Mouse (Mus musculus) urinary bladder, postnatal 14 days (tissue): ENCODE data around the gene Zc3h4.
A peak's percentile ranks its signal among the peaks of the same experiment; 100 is the strongest.

Source experiments
- DNase-seq: peaks from one replicate; pipeline ENCODE4 v3.0.0; 2021; ENCODE audit warnings: low spot score

The Zc3h4 gene

GRCm38 (mm10) chr7:16433352-16433971, 32.8 kb downstream of the Zc3h4 start:
- DNase-seq, result no peak

DNA sequence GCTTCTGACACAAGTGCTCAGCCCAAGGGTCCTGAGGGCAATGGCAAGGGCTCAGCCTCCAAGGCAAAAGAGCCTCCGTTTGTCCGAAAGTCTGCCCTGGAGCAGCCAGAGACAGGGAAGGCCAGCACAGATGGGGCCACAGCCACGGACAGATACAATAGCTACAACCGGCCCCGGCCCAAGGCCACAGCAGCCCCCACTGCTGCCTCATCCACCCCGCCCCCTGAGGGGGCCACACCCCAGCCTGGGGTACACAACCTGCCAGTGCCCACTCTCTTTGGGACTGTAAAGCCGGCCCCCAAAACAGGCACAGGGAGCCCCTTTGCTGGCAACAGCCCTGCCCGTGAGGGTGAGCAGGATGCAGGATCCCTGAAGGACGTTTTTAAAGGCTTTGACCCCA, 34.4 kb downstream of the Zc3h4 start:
- DNase-seq, result no peak

DNA sequence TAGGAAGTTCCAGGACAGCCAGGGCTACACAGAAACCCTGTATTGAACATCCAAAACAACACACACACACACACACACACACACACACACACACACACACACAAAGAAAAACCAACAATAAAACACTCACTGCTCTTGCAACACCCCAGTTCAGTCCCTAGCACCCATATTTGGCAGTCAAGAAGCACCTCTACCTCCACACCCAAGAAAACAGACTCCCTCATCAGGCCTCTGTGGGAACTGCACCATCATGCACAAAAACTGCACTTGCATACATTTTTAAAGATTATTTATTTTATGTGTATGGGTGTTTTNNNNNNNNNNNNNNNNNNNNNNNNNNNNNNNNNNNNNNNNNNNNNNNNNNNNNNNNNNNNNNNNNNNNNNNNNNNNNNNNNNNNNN, 40.5 kb downstream of the Zc3h4 start:
- no peak for DNase-seq

- DNase-seq, result no peak
Observed at GRCm38 (mm10) chr7:16451656-16452055, 50.9 kb downstream of the Zc3h4 start.

GRCm38 (mm10) chr7:16452587-16453073, 51.9 kb downstream of the Zc3h4 start, which contains the start of gene Tmem160:
TSS of gene Tmem160 (plus strand) at chr7:16452779.
- DNase-seq, result peak; percentile 90

GRCm38 (mm10) chr7:16453118-16453711, 52.5 kb downstream of the Zc3h4 start:
- peak; percentile 34 for DNase-seq

- DNase-seq, result no peak
Observed at GRCm38 (mm10) chr7:16455016-16455415, 54.3 kb downstream of the Zc3h4 start.

GRCm38 (mm10) chr7:16456289-16456688, 55.6 kb downstream of the Zc3h4 start:
- DNase-seq, result no peak

DNA sequence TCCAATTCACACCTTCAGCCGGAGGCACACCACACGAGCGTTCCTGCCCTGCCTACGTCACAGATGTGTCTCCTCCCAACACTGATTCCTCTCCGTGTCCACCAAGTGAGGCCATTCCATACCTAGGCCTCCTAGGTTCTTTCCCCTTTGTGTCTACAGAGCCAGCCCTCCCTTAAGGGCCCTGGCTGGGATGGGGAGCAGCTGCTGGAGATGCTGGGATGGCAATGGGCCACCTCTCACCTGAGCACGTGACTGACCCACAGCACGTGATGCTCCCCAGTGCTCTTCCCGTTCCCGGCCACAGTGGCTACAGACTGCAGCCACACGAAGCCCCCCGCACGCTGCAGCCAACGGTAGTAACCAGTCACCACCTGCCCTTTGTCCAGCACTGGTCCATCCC, 59.9 kb downstream of the Zc3h4 start:
- no peak for DNase-seq

DNA sequence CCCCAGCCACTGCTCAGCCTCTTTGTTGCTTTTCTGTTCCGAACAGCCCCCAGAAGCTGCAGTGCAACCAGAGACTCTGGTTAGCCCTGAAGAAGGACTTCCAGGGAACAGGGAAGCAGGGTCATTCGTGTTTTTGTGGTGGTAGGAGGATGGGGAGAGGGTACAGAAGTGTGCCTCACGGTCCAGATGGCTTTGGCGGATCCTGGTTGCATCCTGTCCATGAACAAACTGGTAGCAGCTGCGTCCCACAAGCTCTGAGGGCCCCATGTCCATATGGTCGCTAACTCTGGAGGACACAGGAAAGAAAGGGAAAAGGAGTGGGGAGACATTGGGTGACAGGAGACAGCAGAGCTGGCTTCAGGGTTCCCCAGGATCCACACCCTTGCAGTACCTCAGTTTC, 60.4 kb downstream of the Zc3h4 start:
- DNase-seq, result no peak

DNA sequence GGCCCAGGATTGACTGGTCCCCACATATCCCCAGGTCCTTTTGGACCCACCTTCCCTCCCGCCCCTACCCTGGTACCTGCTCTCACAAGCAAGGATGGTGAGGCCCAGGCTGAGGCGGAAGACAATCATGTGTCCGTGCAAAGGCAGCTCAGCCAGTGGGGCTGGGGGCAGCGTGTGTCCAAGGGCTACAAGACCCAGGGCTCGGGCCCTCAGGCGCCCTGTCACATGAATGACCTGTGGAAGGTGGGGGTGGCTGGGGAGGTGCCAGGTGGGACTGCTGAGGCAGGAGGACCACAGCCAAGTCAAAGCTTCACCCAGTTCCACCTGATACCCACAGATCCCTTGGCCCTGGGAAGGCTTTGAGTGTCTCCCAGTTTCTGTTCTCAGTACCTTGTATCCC, 61.0 kb downstream of the Zc3h4 start:
- no peak for DNase-seq

DNA sequence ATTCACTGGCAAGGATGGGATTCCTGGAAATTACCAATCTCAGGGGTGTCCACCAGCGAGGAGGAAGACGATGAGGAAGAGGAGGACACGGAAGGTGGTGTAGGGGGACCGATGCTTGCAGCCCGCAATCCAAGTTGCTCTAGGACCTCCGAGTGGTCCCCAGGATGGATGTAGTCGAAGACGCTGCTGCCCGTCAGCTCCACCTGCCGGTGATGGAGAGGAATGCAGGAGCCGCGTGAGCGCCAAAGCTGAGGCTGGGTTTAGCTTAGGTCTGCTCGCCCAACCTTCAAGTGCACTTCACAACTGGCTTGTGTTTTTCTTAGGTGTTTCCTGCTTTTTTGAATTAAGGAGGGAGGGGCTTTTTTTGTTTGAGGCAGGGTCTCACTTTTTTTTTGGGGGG, 62.5 kb downstream of the Zc3h4 start:
- peak; percentile 85 for DNase-seq

GRCm38 (mm10) chr7:16465160-16465559, 64.5 kb downstream of the Zc3h4 start:
- DNase-seq, result peak; percentile 82

GRCm38 (mm10) chr7:16465568-16465967, 64.9 kb downstream of the Zc3h4 start:
- DNase-seq, result no peak

DNA sequence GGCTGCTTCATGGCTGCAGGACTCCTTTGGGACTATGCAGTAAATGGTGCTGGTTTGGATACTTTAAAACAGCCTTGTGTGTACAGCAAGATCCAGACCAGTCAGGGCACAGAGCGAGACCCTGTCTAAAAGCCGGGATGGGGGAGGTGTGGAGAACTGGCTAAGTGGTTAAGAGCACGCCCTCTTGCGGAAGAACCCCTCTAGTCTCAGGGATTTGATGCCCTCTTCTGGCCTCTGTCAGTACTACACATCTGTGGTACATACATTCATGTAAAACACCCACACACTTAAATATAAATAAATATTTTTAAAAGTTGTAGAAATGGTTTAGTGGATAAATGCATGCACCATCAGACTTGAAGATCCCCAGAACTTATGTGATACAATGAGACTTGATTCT, 65.9 kb downstream of the Zc3h4 start:
- DNase-seq, result no peak

GRCm38 (mm10) chr7:16468115-16468514, 67.4 kb downstream of the Zc3h4 start:
- DNase-seq, result no peak

GRCm38 (mm10) chr7:16471549-16471948, 70.8 kb downstream of the Zc3h4 start:
- DNase-seq, result no peak

DNA sequence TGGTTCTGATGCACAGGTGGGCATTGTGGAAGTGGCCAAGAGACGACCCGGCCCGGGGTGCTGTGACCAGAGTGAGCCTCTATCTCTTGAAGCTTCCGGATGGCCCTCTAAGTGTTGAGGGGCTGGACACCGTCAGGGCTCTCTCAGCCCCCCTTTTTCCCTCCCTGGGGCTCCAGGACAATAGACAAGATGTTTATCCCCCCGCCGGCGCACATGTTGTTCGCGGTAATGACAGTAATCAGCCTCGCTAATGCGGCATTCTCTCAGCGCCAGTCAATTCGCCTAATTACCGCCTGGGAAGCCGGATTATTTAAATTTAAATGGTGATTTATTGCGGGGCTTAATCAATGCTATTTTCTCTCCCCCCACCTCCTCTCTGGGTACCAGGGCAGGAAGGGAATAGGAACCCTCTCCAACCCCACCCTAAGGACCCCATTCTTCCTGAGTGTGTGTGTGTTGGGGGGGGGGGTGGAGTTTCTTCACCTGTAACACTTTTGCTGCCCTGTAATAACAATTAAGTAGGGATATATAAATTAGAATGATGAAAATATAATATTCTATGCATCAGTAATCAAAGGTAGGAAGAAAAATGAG, 71.5 kb downstream of the Zc3h4 start:
- no peak for DNase-seq

- DNase-seq, result no peak
Observed at GRCm38 (mm10) chr7:16473847-16474246, 73.1 kb downstream of the Zc3h4 start.

GRCm38 (mm10) chr7:16474445-16474844, 73.7 kb downstream of the Zc3h4 start:
- DNase-seq, result no peak

DNA sequence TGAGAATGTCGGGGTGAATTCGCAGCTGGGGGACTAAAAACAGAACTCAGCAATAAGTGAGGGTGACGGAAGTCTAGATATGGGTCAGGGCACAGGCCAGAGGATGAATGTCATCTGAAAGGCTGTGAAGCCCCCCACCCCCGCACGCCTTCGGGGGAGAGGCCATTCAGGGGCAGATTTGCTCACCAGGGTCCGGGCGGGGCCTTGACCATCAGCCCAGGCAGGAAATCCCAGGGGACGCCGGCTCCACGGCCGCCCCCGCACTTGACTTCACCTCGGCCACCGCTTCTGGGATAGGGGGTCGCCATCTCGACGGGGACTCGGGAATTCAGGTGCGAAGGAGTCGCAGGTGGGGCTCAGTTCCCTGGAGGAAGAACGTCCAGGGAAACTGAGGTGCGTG, 74.6 kb downstream of the Zc3h4 start:
- DNase-seq, result no peak

- no peak for DNase-seq
Observed at GRCm38 (mm10) chr7:16475764-16476599, 75.3 kb downstream of the Zc3h4 start.

DNA sequence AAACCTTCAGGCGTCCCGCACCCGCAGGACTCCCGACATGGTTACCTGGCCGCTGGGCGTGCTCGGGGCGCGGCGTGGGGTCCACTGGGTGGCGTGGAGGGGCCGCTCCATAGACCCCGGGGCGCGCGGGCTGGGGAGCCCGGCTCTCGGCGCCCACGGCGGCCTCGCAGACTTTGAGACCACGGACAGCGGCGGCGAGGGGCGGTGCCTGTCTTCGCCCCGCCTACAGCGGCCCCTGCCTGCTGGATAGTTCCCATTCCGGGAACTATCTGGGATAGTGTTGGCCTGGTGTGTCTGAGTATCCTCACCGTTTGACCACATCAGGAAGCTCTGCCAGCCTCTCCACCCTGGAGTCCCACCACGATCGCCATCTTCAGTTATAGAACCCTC, 75.9 kb downstream of the Zc3h4 start:
- DNase-seq, result no peak
